Mouse (Mus musculus) G1E (cell line): ENCODE results near the gene Serinc2.

Experiments
- CTCF ChIP-seq: IDR thresholded peaks from 2 replicates; pipeline ENCODE4 v1.5.1; 2012; ENCODE audit warnings: low read depth, low read length, inconsistent platforms, mixed read lengths
- TAL1 ChIP-seq: conservative IDR thresholded peaks from 2 replicates; pipeline ENCODE4 v1.6.1; 2012; ENCODE audit warnings: low read depth, low read length, inconsistent platforms, mixed read lengths

DNA sequence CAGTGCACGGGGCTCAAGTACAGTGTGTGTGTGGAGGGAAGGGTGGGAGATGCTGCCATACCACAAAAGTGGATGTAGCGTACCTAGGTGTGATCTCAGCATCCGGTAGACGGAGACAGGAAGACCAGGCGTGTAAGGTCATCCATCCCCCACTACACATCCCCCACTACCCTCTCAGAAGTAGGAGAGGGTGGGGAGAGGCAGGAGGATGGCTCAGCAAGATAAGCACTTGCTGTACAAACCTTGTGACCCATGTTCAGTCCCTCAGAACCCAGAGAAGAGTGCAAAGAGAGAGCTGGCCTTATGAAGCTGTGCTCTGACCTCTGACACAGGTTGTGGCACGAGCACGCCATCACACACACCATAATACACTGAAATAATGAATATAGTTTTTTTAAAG is 42.6 kb upstream of the Serinc2 start:
- TF ChIP-seq CTCF: no peak
- 0 out of 2 replicates have a peak, but pooled peaks have one; percentile 23 for TF ChIP-seq TAL1
